Mouse (Mus musculus): Measurements from ENCODE around the gene Tnfrsf22. TPM values are rescaled to one million over a fixed set of nuclear protein-coding genes. Genes with fewer than 3 reads are reported as not detected.
"Not testable (repeated sequence)": the region's sequence is repeated elsewhere in the genome, so short reads cannot be mapped to it uniquely, and the experiment has no call there.

The Tnfrsf22 gene
- 2.5 and 3.2 TPM in 2 replicates for polyA plus RNA-seq (2014; fragmentation: Nextera tagmentation; extraction: Ambion mirVana)

- no peak within 1 kb of the TSS for H3K27ac ChIP-seq (ENCODE audit: low read depth, low read length)
- no peaks in the 10 kb centered on the region for H3K27me3 ChIP-seq (replicated peaks; ENCODE audit: control insufficient read depth, insufficient read depth, low read length)
- 2% methylated on average over 39 of the region's 39 CpGs for WGBS
- peak within 1 kb of the TSS; percentile 83 for H3K4me2 ChIP-seq (ENCODE audit: low read length)
- no peaks in the 10 kb centered on the region for H3K36me3 ChIP-seq (ENCODE audit: control insufficient read depth, insufficient read depth, low read length)
- peak; percentile 92 for DNase-seq (ENCODE audit: low spot score)
- no peaks in the 10 kb centered on the region for H3K4me1 ChIP-seq (ENCODE audit: control insufficient read depth, insufficient read depth, low read length)
- H3K4me3 ChIP-seq (ENCODE audit: low read depth, low read length): peak within 1 kb of the TSS; percentile 60
- ATAC-seq: peak; percentile 100
- H3K9me3 ChIP-seq (replicated peaks; ENCODE audit: control insufficient read depth, low read length): no peaks in the 10 kb centered on the region
- H3K9ac ChIP-seq (ENCODE audit: low read length): peak within 1 kb of the TSS; percentile 69
Observed at GRCm38 (mm10) chr7:143649034-143649768, at the start of gene Tnfrsf22. Gene Tnfrsf22, minus strand, starts transcription at chr7:143649661.

- Histone ChIP-seq H3K27ac (ENCODE audit: low read depth, low read length) (no peak overlapping the region), H3K4me2 (ENCODE audit: low read length) (no peak overlapping the region), H3K9ac (ENCODE audit: low read length) (no peak overlapping the region), H3K9me3 (replicated peaks; ENCODE audit: control insufficient read depth, low read length) (no peaks in the 10 kb centered on the region), H3K27me3 (replicated peaks; ENCODE audit: control insufficient read depth, insufficient read depth, low read length) (no peaks in the 10 kb centered on the region), H3K4me3 (ENCODE audit: low read depth, low read length) (no peak overlapping the region), H3K36me3 (ENCODE audit: control insufficient read depth, insufficient read depth, low read length) (peaks cover 53% of the 10 kb centered on the region), H3K4me1 (ENCODE audit: control insufficient read depth, insufficient read depth, low read length) (no peaks in the 10 kb centered on the region)
- no peak for ATAC-seq
- DNase-seq (ENCODE audit: low spot score): peak; percentile 30
- WGBS: 65% methylated on average over 2 of the region's 2 CpGs
Observed at GRCm38 (mm10) chr7:143696140-143696539, 46.7 kb upstream of the Tnfrsf22 start.

- no peak overlapping the region for H3K9ac ChIP-seq (ENCODE audit: low read length)
- H3K27ac ChIP-seq (ENCODE audit: low read depth, low read length): no peak overlapping the region
- H3K27me3 ChIP-seq (replicated peaks; ENCODE audit: control insufficient read depth, insufficient read depth, low read length): no peaks in the 10 kb centered on the region
- H3K4me3 ChIP-seq (ENCODE audit: low read depth, low read length): no peak overlapping the region
- WGBS: 92% methylated on average over 7 of the region's 7 CpGs
- no peaks in the 10 kb centered on the region for H3K4me1 ChIP-seq (ENCODE audit: control insufficient read depth, insufficient read depth, low read length)
- ATAC-seq (no peak), DNase-seq (ENCODE audit: low spot score) (no peak)
- no peaks in the 10 kb centered on the region for H3K9me3 ChIP-seq (replicated peaks; ENCODE audit: control insufficient read depth, low read length)
- H3K36me3 ChIP-seq (ENCODE audit: control insufficient read depth, insufficient read depth, low read length): peaks cover 66% of the 10 kb centered on the region
- no peak overlapping the region for H3K4me2 ChIP-seq (ENCODE audit: low read length)
Observed at GRCm38 (mm10) chr7:143694550-143694949, 45.1 kb upstream of the Tnfrsf22 start.

- 91% methylated on average over 12 of the region's 12 CpGs for WGBS
Observed at GRCm38 (mm10) chr7:143692746-143693510, 43.5 kb upstream of the Tnfrsf22 start.

GRCm38 (mm10) chr7:143691909-143692308 is 42.4 kb upstream of the Tnfrsf22 start:
- WGBS: 92% methylated on average over 4 of the region's 4 CpGs
- H3K27me3 ChIP-seq (replicated peaks; ENCODE audit: control insufficient read depth, insufficient read depth, low read length): no peaks in the 10 kb centered on the region
- H3K4me3 ChIP-seq (ENCODE audit: low read depth, low read length): no peak overlapping the region

More at GRCm38 (mm10) chr7:143692746-143693510, 43.5 kb upstream of the Tnfrsf22 start:
- Histone ChIP-seq H3K27ac (ENCODE audit: low read depth, low read length) (no peak overlapping the region), H3K36me3 (ENCODE audit: control insufficient read depth, insufficient read depth, low read length) (peaks cover 66% of the 10 kb centered on the region), H3K27me3 (replicated peaks; ENCODE audit: control insufficient read depth, insufficient read depth, low read length) (no peaks in the 10 kb centered on the region), H3K9me3 (replicated peaks; ENCODE audit: control insufficient read depth, low read length) (no peaks in the 10 kb centered on the region), H3K4me3 (ENCODE audit: low read depth, low read length) (no peak overlapping the region), H3K9ac (ENCODE audit: low read length) (no peak overlapping the region), H3K4me2 (ENCODE audit: low read length) (no peak overlapping the region), H3K4me1 (ENCODE audit: control insufficient read depth, insufficient read depth, low read length) (no peaks in the 10 kb centered on the region)
- DNase-seq (ENCODE audit: low spot score) (no peak), ATAC-seq (no peak)

GRCm38 (mm10) chr7:143691181-143691580 is 41.7 kb upstream of the Tnfrsf22 start:
- no peak for ATAC-seq
- Histone ChIP-seq H3K9ac (ENCODE audit: low read length) (no peak overlapping the region), H3K4me3 (ENCODE audit: low read depth, low read length) (no peak overlapping the region), H3K9me3 (replicated peaks; ENCODE audit: control insufficient read depth, low read length) (no peaks in the 10 kb centered on the region), H3K27ac (ENCODE audit: low read depth, low read length) (no peak overlapping the region), H3K36me3 (ENCODE audit: control insufficient read depth, insufficient read depth, low read length) (peaks cover 66% of the 10 kb centered on the region), H3K27me3 (replicated peaks; ENCODE audit: control insufficient read depth, insufficient read depth, low read length) (no peaks in the 10 kb centered on the region), H3K4me1 (ENCODE audit: control insufficient read depth, insufficient read depth, low read length) (no peaks in the 10 kb centered on the region), H3K4me2 (ENCODE audit: low read length) (no peak overlapping the region)
- 92% methylated on average over 5 of the region's 5 CpGs for WGBS
- DNase-seq (ENCODE audit: low spot score): no peak

More at GRCm38 (mm10) chr7:143691909-143692308, 42.4 kb upstream of the Tnfrsf22 start:
- ATAC-seq: no peak
- Histone ChIP-seq H3K4me2 (ENCODE audit: low read length) (no peak overlapping the region), H3K27ac (ENCODE audit: low read depth, low read length) (no peak overlapping the region), H3K9ac (ENCODE audit: low read length) (no peak overlapping the region), H3K4me1 (ENCODE audit: control insufficient read depth, insufficient read depth, low read length) (no peaks in the 10 kb centered on the region), H3K36me3 (ENCODE audit: control insufficient read depth, insufficient read depth, low read length) (peaks cover 66% of the 10 kb centered on the region), H3K9me3 (replicated peaks; ENCODE audit: control insufficient read depth, low read length) (no peaks in the 10 kb centered on the region)
- DNase-seq (ENCODE audit: low spot score): no peak

GRCm38 (mm10) chr7:143689946-143690345 is 40.5 kb upstream of the Tnfrsf22 start:
- Histone ChIP-seq H3K4me3 (ENCODE audit: low read depth, low read length) (no peak overlapping the region), H3K27me3 (replicated peaks; ENCODE audit: control insufficient read depth, insufficient read depth, low read length) (no peaks in the 10 kb centered on the region), H3K27ac (ENCODE audit: low read depth, low read length) (no peak overlapping the region), H3K36me3 (ENCODE audit: control insufficient read depth, insufficient read depth, low read length) (peaks cover 59% of the 10 kb centered on the region), H3K4me2 (ENCODE audit: low read length) (no peak overlapping the region), H3K9ac (ENCODE audit: low read length) (no peak overlapping the region), H3K4me1 (ENCODE audit: control insufficient read depth, insufficient read depth, low read length) (no peaks in the 10 kb centered on the region; the same call in 1 of the 2 replicates), H3K9me3 (replicated peaks; ENCODE audit: control insufficient read depth, low read length) (no peaks in the 10 kb centered on the region)
- no peak for ATAC-seq
- 80% methylated on average over 4 of the region's 4 CpGs for WGBS
- no peak for DNase-seq (ENCODE audit: low spot score)

- no peak overlapping the region for H3K9ac ChIP-seq (ENCODE audit: low read length)
- H3K27ac ChIP-seq (ENCODE audit: low read depth, low read length): no peak overlapping the region
- ATAC-seq (no peak), DNase-seq (ENCODE audit: low spot score) (no peak)
- H3K4me1 ChIP-seq (ENCODE audit: control insufficient read depth, insufficient read depth, low read length): no peaks in the 10 kb centered on the region; the same call in 1 of the 2 replicates
- H3K9me3 ChIP-seq (replicated peaks; ENCODE audit: control insufficient read depth, low read length): no peaks in the 10 kb centered on the region
- WGBS: 85% methylated on average over 7 of the region's 7 CpGs
- H3K4me3 ChIP-seq (ENCODE audit: low read depth, low read length): no peak overlapping the region
- H3K27me3 ChIP-seq (replicated peaks; ENCODE audit: control insufficient read depth, insufficient read depth, low read length): no peaks in the 10 kb centered on the region
- H3K4me2 ChIP-seq (ENCODE audit: low read length): no peak overlapping the region
- H3K36me3 ChIP-seq (ENCODE audit: control insufficient read depth, insufficient read depth, low read length): peaks cover 55% of the 10 kb centered on the region
Observed at GRCm38 (mm10) chr7:143689481-143689880, 40.0 kb upstream of the Tnfrsf22 start.

GRCm38 (mm10) chr7:143686676-143687075 is 37.2 kb upstream of the Tnfrsf22 start:
- WGBS: 93% methylated on average over 3 of the region's 3 CpGs
- H3K9ac ChIP-seq (ENCODE audit: low read length); ATAC-seq; H3K4me2 ChIP-seq (ENCODE audit: low read length); H3K9me3 ChIP-seq (replicated peaks; ENCODE audit: control insufficient read depth, low read length); H3K4me1 ChIP-seq (ENCODE audit: control insufficient read depth, insufficient read depth, low read length); H3K27me3 ChIP-seq (replicated peaks; ENCODE audit: control insufficient read depth, insufficient read depth, low read length); H3K27ac ChIP-seq (ENCODE audit: low read depth, low read length); DNase-seq (ENCODE audit: low spot score); H3K4me3 ChIP-seq (ENCODE audit: low read depth, low read length): not testable (repeated sequence)
- peaks cover 28% of the 10 kb centered on the region for H3K36me3 ChIP-seq (ENCODE audit: control insufficient read depth, insufficient read depth, low read length)
